Mouse (Mus musculus): ENCODE measurements around the gene Cpeb3.
"Not testable (repeated sequence)": the region's sequence is repeated elsewhere in the genome, so short reads cannot be mapped to it uniquely, and the experiment has no call there.

Cpeb3 gene

DNA sequence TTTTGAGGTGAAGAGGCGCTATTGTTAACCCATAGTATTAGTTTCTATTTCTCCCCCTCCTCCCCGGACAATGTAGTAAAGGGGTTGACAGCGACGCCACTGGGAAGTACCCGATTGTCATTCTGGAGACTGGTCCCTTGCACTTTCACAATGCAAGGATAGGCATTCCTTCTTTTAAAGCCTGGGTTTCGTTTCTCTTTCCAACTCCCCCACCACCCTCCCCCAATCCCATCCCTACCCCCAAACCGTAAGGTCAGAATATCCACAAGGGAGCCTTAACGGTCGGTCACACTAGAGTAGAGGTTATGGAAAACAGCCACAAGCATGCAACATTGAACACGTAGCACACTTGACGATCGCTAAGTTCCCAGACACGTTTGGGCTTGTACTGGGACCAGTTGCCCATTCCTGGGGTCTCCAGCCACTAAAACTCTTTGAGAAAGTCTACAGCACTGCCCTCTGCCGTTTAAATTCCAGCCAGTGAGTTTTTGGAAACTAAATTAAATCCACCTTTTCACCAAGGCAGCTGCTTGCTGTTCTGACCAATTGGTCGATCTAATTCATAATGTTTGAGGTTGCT, at the start of gene Cpeb3:
TSS of gene Cpeb3 (minus strand) at position 426 of the 580 bp plus-strand sequence.
- DNase-seq (ENCODE audit: low spot score), result peak; percentile 52

DNA sequence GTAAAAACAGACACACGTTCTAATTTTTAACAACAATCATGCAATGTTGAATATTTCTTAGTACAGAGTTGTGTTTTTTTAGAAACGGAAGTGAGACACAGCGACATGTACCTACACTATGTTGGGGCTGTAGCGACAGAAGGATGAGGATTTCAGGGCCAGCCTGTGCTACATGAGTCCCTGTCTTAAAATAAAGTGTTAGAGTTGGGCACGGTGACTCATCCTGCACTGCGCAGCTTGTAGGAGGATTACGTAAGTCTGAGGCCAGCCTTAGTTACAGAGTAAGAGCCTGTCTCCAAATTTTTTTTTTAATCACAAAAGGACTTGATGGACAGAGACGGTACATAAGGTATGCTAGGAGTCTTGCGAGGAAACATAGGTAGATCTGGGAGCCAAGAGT, 46.9 kb upstream of the Cpeb3 start:
- DNase-seq (ENCODE audit: low spot score), result no peak

DNA sequence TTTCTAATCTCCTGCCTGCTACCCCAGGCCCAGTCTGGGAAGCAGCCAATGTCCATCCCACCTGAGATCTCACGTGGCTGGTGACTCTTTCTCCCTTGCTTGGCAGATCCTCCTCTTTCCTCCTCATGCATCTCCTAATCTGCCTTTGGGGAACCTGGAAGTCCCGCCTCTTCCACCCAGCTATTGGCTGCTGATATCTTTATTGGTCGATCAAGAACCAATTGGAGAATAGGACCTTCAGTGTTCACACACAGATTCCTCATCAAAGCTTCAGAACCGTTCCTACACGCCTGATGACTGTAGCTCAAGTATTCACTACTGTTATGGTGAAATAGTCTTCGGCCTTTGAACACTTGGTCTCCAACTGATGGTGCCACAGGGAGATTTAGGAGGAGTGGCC, 43.7 kb upstream of the Cpeb3 start:
- no peak for DNase-seq (ENCODE audit: low spot score)

DNA sequence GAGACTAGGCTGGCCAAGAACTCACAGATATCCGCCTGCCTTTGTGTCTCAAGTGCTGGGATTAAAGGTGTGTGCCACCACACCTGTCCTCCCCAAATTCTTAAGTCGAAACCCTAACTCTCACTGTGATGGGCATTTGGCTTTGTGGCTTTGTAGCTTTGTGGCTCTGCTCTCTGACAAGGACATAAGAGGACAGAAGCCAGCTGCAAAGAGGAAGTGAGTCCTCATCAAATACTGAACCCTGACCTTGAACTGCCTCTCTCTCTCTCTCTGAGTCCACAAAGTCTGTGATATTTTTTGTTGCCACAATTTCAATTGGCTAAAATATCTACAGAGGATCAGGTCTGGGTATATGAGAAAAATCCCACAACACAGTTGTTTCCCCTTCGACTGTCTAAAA, 39.8 kb upstream of the Cpeb3 start:
- DNase-seq (ENCODE audit: low spot score), result no peak

DNA sequence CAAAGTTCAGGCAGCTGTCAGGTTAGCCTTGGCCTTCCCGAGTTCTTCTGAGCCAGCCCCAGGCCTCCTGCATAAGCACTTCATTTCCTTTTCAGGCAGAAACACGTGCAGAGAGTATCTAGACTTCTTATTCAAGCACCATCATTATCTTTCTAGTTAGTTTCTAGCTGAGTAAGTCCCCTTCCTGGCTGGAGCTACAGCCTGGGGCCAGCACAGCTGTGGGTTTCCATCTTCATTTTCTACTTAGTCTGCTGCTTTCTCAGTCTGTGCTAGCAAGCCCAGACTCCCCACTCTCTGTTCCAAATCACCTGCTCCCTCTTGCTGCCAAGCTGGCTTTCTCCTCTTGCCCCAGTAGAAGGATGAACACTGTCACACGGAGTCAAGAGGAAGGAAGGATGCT, 38.5 kb upstream of the Cpeb3 start:
- DNase-seq (ENCODE audit: low spot score), result no peak

DNA sequence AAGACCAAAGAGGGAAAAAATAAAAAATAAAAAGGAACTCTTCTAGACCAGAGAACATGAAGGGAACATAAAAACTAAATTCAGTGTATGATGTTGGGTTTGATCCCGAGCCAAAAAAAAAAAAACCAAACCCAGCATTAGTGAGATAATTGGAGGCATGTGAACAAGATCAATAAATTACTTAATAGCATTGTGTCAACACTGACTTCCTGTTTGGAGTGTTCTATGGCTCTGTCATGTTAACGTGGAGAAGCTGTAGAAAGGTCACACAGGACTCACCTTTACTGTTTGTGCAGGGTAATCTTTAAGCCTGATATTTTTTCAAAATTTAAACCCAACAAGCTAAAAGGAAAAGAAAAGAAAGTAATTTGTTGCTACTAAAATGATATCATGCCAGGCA, 34.3 kb upstream of the Cpeb3 start:
- no peak for DNase-seq (ENCODE audit: low spot score)

DNA sequence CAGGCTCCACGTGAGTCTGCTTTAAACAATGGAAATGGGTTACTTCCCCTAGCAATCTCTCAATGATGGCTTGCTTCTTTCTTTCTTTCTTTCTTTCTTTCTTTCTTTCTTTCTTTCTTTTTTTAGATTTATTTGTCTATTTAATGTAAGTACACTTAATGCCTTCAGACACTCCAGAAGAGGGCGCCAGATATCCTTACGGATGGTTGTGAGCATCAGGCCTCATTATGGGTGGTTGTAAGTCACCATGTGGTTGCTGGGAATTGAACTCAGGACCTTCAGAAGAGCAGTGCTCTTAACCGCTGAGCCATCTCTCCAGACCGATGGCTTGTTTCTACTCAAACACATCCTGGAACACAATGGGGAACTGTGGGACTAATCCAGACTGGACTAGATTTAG, 32.8 kb upstream of the Cpeb3 start:
- no peak for DNase-seq (ENCODE audit: low spot score)

DNA sequence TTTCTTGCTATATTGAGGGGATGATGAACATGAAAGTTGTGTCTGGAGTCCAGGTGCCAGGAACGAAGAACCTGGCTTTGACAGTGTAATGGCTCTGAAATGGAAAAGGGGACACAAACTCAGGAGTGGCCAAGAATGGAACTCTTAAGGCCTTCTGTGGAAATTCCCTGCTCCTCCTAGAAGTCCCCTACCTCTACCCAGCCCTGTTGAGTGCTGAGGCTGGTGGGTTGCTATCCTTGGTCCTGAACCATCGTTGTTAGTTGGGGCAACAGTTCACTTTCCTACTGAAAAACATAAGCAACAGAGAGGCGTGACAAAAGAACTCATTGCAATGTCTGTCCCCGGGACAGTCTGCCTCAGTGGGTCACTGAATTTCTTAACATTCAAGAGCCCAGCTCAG, 30.7 kb upstream of the Cpeb3 start:
- peak; percentile 70 for DNase-seq (ENCODE audit: low spot score)

DNA sequence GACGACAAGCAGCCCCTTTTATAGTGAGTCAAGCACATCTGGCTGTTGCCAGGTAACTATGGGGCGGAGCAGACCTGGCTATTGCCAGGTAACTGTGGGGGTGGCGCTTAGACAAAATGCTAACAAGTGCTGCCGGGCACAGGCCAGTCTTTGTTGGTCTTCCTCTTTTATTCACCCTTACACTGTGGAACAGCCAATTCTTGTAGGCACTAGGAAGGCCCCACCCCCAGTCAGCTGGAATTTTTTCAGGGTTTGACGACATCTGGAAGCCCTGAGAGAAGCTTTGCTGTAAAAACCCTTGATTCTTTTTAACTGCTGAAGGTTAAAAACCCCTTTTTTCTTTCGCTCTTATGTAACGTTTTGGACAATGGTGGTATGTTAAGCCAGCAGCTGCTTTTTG, 30.2 kb upstream of the Cpeb3 start:
- DNase-seq (ENCODE audit: low spot score), result no peak

DNA sequence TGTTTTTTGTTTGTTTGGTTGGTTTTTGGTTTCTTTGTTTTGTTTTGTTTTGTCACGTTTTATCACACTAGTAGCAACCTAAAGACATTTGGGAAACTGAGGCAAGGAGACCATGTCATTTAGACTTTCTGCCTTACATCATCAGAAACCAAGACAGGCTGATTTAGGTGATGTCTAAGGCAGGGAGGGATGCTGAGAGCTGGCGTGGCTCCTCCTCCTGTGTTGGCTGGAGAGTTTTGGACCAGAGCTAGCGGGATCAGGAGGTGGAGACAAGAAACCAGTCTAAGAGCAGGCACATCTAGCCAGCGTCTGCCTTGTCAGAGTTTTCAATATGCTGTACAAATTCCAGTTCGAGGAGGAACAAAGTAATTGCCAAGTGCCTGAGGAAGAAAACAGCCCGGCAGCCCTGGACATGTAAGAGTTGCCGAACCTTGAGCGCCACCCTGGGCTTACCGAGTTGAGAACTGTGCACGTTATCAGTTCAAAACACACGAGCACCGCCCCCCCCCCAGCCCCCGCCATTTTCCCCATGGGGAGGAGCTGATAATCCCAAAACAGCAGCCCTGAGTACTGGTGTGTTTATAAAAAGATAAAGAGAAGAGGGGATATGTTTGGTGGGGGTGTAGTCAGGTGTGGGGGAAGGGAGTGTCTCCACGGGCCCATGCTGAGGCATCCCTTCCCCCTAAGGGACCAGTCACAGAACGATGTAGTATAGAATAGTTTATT, 29.5 kb upstream of the Cpeb3 start:
- DNase-seq (ENCODE audit: low spot score), result no peak

DNA sequence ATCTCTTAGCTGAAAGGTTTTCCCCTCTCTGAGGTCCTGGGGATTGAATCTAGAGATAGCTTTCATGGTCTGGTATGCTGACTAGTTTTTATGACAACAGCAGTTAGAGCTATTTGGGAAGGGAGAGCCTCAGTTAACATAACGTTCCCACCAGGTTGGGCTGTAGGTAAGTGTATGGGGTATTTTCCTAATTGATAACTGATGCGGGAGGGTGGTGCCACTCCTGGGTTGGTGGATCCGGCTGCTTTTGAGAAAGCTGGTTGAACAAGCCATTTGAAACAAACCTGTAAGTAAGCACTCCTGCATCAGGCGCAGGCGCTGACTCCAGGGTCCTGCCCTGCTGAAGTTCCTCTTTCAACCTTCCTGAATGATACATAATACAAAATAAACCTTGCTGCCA, 28.9 kb upstream of the Cpeb3 start:
- DNase-seq (ENCODE audit: low spot score), result no peak

DNA sequence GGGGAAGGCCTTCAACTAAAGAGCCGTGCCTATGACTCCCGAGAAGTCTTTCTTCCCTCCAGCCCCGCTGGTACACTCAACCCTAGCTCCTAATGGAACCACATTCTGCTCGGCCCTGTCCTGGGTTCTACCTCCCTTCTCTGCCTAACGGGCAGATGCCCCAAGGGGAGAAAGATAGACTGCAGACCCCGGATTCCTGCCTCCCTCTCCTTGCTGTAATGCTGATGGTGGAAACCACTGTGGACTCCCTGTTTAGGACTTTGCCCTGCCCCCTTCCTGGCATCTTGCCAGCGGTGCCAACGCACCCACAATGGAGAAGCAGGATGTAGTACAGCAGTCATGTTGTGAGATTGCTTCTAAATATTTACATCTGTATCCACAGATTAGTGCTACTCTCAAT, 27.4 kb upstream of the Cpeb3 start:
- DNase-seq (ENCODE audit: low spot score), result peak; percentile 57

DNA sequence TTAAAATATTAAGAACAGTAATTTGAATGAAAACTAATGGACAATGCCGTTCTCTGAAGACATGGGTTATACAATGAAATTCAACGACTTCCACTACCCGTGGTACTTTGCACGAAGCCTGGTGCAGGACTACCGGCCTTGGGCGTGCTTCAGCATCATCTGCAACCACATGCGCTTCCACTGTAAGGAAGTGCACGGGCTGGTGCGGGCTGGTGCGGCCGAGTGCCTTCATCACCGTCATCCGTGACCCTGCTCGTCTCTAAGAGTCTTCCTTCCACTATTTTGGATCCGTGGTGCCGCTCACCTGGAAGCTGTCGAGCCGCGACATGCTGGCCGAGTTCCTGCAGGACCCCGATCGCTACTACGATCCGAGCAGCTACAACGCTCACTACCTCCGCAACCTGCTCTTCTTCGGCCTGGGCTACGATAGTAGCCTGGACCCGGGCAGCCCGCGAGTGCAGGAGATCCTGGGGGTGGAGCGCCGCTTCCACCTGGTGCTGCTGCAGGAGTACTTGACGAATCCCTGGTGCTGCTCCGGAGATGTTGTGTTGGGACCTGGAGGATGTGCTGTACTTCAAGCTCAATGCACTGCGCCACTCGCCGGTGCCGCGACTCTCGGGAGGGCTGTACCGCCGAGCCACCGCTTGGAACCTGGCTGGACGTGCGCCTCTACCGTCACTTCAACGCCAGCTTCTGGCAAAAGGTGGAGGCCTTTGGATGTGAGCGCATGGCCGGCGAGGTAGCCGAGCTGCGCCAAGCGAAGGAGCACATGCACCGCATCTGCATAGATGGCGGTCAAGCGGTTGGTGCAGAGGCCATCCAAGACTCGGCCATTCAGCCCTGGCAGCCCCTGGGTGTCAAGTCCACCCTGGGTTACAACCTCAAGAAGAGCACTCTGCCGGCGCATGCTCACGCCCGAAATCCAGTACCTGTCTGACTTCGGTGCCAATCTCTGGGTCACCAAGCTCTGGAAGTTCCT, 25.4 kb upstream of the Cpeb3 start:
- DNase-seq (ENCODE audit: low spot score), result no peak

DNA sequence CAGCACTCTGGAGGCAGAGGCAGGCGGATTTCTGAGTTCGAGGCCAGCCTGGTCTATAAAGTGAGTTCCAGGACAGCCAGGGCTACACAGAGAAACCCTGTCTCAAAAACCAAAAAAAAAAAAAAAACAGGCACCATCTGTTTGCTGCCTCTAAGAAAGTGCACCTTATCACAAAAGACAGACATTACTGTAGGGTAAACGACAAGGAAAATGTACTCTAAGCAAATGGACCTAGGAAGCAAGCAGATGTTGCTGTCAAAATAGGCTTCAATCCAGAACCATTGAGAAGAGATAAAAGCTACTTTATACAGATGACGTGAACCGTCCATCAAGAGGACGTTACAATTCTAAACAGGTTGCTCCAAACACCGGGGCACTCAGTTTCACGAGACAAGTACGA, 24.2 kb upstream of the Cpeb3 start:
- not testable (repeated sequence) for DNase-seq (ENCODE audit: low spot score)

DNA sequence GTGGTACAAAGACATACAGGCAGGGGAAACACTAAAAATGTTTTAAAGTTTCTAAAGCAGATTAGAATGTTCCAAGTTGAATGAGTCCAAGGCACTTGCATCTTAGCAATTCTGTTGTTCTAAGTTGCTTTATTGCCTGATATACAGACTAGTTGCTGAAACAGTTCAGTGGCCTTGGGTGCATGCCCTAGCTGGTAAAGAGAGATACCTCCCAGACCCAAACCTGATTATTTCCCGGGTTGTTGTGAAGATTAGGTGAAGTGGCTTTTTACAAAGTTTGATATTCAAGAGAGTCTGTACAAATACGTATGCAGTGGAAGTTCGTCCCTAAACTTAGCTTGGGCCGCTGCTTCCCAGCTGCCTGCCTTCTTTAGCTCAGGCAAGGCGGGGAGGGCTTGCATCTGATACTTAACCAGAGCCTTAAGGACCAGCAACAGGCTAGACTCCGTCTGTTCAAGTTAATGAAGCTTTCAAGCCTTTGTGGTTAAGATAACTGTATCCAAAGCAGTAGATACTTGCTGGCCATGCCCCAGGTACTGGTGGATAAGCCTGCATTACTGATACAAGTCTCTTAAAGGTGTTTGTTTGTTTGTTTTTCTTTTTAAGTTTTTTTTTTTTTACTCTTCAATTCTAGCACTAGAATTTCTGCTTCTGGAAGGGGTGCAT, 16.9 kb upstream of the Cpeb3 start:
- no peak for DNase-seq (ENCODE audit: low spot score)

DNA sequence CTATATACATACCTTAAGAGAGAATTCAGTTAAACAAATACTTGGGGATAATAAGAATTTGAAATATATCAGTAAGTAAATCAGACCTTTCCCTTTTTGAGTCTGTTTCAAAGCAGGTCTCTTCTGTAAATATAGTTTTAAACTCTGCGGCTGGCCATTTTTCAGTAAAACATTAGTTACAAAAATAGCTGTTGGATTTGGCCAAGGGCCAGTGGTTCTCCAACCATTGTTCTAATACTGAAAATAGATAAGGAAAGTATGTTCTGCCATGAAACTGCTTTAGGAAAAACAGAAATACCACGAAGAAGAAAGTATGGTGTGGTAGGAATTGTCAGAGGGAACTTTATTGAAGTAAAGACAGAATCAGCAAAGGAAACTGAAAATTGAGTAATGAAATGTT, 6.3 kb upstream of the Cpeb3 start:
- DNase-seq (ENCODE audit: low spot score), result peak; percentile 57

DNA sequence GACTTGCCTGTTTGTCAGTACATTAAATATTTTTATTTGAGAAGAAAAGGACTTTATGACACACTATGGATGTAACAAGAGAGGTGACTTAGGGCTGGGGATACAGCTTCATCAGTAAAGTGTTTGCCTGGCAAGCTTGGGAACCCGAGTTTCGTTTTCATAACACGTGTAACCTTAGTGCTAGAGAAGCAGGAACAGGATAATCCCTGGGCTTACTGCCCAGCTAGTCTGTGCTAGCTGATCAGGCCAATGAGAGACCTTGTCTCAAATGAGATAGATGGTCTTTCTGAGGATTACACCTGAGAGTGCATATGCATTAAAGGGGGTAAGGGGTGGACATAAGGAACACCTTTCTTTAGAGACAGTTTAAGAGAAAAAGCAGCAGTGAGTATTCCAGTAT, 3.0 kb upstream of the Cpeb3 start:
- DNase-seq (ENCODE audit: low spot score), result no peak

DNA sequence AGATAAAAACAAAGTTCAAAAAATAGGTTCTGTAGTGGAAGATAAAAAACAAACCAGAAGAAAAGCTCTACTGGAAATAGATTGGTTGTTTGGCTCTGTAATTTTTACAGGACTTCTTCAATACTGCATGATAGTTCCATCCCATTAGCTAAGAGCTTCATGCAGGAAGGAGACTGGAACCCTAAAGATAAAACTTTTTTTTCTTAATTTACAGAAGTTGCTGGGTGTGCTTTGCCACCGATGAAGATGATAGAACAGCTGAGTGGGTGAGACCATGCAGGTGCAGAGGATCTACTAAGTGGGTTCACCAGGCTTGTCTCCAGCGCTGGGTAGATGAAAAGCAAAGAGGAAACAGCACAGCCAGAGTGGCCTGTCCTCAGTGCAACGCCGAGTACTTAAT, 2.1 kb upstream of the Cpeb3 start:
- DNase-seq (ENCODE audit: low spot score), result no peak

DNA sequence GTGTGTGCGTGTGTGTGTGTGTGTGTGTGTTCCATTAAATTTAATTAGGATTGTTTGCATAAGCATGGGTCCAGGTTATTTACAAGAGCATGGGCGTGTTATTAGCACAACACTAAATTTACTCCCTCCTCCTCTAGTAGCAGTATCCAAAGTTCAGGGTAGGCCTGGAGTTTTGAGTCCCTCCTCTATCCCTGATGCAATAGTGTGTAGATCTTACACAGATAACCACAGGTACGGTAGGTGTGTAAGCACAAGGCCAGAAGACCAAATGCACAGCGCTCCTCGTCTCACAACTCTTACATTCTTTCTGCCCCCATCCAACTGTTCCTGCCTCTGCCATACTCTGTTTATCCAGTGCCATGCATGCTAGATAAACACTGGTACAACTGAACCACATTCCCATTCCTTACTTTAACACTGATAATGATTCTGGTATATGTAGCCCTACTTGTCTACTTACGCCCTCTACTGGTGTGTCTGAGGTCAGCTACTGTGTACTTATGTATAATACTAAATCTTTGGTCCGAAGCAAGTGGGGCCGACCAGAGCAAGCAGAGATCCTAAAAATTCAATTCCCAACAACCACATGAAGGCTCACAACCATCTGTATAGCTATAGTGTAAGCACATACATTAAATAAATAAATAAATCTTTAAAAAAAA, 1.2 kb upstream of the Cpeb3 start:
- no peak for DNase-seq (ENCODE audit: low spot score)

DNA sequence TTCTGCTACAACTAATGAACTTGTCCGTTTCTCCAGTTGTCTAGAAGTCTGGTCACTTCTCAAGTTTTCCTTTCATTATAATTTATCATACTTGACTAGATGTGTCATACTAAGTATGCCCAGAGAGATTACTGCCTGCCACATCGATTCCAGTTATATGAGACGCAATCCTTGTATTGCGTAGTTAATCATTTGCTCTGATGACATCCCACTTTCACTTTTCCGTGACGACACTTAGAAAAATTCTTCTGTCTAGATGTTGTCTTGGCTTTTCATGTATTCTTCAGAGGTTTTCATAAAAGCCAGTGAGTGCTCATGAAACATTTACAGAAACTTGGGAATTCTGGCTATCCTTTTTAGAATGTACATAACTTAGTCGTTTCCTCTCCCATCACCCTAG, 585 bp upstream of the Cpeb3 start:
- no peak for DNase-seq (ENCODE audit: low spot score)

DNA sequence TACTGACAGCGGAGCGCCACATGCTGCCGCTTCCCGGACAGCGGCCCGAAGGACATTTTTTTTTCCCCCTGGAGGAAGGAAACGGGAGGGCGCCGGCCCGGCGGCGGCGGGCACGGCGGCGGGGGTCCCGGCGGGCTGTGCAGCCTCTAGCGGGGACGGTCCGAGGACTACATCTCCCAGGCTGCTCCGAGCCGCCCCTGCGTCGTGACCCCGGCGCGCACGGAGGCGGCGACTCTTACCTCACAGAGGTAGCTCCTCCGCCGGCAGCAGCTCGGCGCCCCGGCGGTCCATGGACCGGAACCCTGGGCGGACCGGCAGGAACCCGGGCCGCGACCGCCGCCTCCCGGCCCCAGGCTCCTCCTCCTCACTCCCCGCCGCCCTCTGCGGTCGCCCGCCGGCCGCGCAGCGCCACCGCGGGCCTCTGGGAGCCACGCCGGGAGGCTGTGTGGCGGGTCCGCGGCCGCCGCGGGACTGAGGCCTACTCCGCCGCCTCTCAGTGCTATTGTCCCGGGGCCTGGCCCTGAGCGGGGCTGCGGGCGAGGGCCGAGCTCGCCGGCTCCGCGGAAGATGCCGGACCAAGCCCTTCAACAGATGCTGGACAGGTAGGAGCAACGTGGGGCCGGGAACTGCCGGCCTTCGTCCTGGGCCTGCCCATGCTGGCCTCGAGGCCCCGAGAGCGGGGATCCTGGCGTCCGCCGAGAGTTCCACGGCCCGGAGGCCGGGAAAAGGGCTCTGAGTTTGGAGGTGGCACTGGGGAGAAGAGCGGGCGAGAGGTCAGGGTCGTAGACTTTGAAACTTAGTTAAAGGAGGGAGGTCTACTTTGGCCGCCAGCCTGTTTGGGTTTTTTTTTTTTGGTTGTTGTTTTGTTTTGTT, 862 bp downstream of the Cpeb3 start, which contains the start of gene March5:
TSS of gene March5 (plus strand) at position 241 of the 873 bp plus-strand sequence.
- peak; percentile 87 for DNase-seq (ENCODE audit: low spot score)
